Mouse (Mus musculus) brain, embryonic 14.5 days (tissue): ENCODE measurements around the gene Ndufaf8. TPM values are rescaled to one million over a fixed set of nuclear protein-coding genes. Genes with fewer than 3 reads are reported as not detected.

Experiments
- DNase-seq: peaks from one replicate; pipeline ENCODE4 v3.0.0-alpha.2; 2011; ENCODE audit warnings: low read depth
- CTCF ChIP-seq: fragments of 200-500 bp; IDR thresholded peaks from 2 replicates; pipeline ENCODE4 v1.5.1; 2012; ENCODE audit warnings: inconsistent platforms, mild to moderate bottlenecking, moderate library complexity, borderline replicate concordance; ENCODE audit not compliant: insufficient read depth, insufficient read length; ENCODE audit errors: extremely low read depth
- POLR2A ChIP-seq: fragments of 200-500 bp; IDR thresholded peaks from 2 replicates; pipeline ENCODE4 v1.6.1; 2012; ENCODE audit warnings: mild to moderate bottlenecking, inconsistent platforms, borderline replicate concordance; ENCODE audit not compliant: poor library complexity, insufficient read depth, insufficient read length, severe bottlenecking; ENCODE audit errors: extremely low read depth
- polyA plus RNA-seq: library from polyadenylated mRNA; depleted of rRNA; stranded (reverse); fragments of >200 nt; gene quantifications from 2 replicates; pipeline ENCODE4 v1.2.3, GENCODE M21; 2012; rRNA removed

Ndufaf8 gene
- 28.0 and 39.0 TPM in 2 replicates for polyA plus RNA-seq

- TF ChIP-seq CTCF (no peak), POLR2A (peak; percentile 49; the same call in 1 of the 2 replicates)
- peak; percentile 99 for DNase-seq
Observed at GRCm38 (mm10) chr11:120098588-120099511, at the start of gene Ndufaf8, which contains the start of gene Tepsin. Ndufaf8 (plus strand) TSS chr11:120098928. Tepsin (minus strand) TSS chr11:120098731.

- TF ChIP-seq POLR2A (no peak), CTCF (no peak)
- no peak for DNase-seq
Observed at GRCm38 (mm10) chr11:120049067-120049466, 49.7 kb upstream of the Ndufaf8 start.

GRCm38 (mm10) chr11:120051124-120051811, 47.5 kb upstream of the Ndufaf8 start:
- DNase-seq = peak; percentile 59
- TF ChIP-seq POLR2A = no peak

- TF ChIP-seq POLR2A = no peak
- no peak for TF ChIP-seq CTCF
- DNase-seq = no peak
Observed at GRCm38 (mm10) chr11:120052274-120052673, 46.5 kb upstream of the Ndufaf8 start.

GRCm38 (mm10) chr11:120053846-120054245, 44.9 kb upstream of the Ndufaf8 start:
- no peak for DNase-seq

GRCm38 (mm10) chr11:120055953-120056732, 42.6 kb upstream of the Ndufaf8 start:
- TF ChIP-seq CTCF = no peak
- TF ChIP-seq POLR2A = no peak
- DNase-seq = no peak

More at GRCm38 (mm10) chr11:120053846-120054245, 44.9 kb upstream of the Ndufaf8 start:
- no peak for TF ChIP-seq POLR2A
- TF ChIP-seq CTCF = no peak

- TF ChIP-seq POLR2A = no peak
- no peak for TF ChIP-seq CTCF
- DNase-seq = no peak
Observed at GRCm38 (mm10) chr11:120060634-120061033, 38.1 kb upstream of the Ndufaf8 start.

- TF ChIP-seq POLR2A = no peak
- TF ChIP-seq CTCF = no peak
- no peak for DNase-seq
Observed at GRCm38 (mm10) chr11:120063326-120063725, 35.4 kb upstream of the Ndufaf8 start.

GRCm38 (mm10) chr11:120064006-120064667, 34.6 kb upstream of the Ndufaf8 start:
- no peak for DNase-seq
- TF ChIP-seq POLR2A = no peak
- TF ChIP-seq CTCF = no peak

- no peak for DNase-seq
- no peak for TF ChIP-seq CTCF
- TF ChIP-seq POLR2A = no peak
Observed at GRCm38 (mm10) chr11:120064668-120065040, 34.1 kb upstream of the Ndufaf8 start.
